Mouse (Mus musculus) kidney, postnatal 10 days (tissue): ENCODE measurements around the gene Cald1.

ENCODE experiments used
- DNase-seq: peaks from one replicate; pipeline ENCODE4 v3.0.0; 2021; ENCODE audit warnings: mixed read lengths

Cald1 gene

GRCm38 (mm10) chr6:34615419-34615818, 17.1 kb downstream of the Cald1 start:
- DNase-seq, result no peak

- DNase-seq, result no peak
Measured at GRCm38 (mm10) chr6:34619494-34619893, 21.2 kb downstream of the Cald1 start.

- DNase-seq, result no peak
Measured at GRCm38 (mm10) chr6:34620242-34620641, 21.9 kb downstream of the Cald1 start.

- no peak for DNase-seq
Measured at GRCm38 (mm10) chr6:34622865-34623264, 24.6 kb downstream of the Cald1 start.

GRCm38 (mm10) chr6:34623290-34623689, 25.0 kb downstream of the Cald1 start:
- DNase-seq, result peak; percentile 29

GRCm38 (mm10) chr6:34624536-34624935, 26.2 kb downstream of the Cald1 start:
- no peak for DNase-seq

GRCm38 (mm10) chr6:34626586-34627245, 28.4 kb downstream of the Cald1 start:
- DNase-seq, result peak; percentile 34

- DNase-seq, result no peak
Measured at GRCm38 (mm10) chr6:34628131-34628530, 29.8 kb downstream of the Cald1 start.

GRCm38 (mm10) chr6:34633776-34634175, 35.5 kb downstream of the Cald1 start:
- no peak for DNase-seq

GRCm38 (mm10) chr6:34637588-34638438, 39.5 kb downstream of the Cald1 start:
- no peak for DNase-seq

- peak; percentile 77 for DNase-seq
Measured at GRCm38 (mm10) chr6:34638667-34639066, 40.4 kb downstream of the Cald1 start.

- no peak for DNase-seq
Measured at GRCm38 (mm10) chr6:34640226-34640625, 41.9 kb downstream of the Cald1 start.

GRCm38 (mm10) chr6:34641081-34641480, 42.8 kb downstream of the Cald1 start:
- DNase-seq, result no peak

GRCm38 (mm10) chr6:34642075-34642547, 43.8 kb downstream of the Cald1 start:
- no peak for DNase-seq

GRCm38 (mm10) chr6:34648017-34648787, 49.9 kb downstream of the Cald1 start:
- no peak for DNase-seq

- no peak for DNase-seq
Measured at GRCm38 (mm10) chr6:34651298-34651697, 53.0 kb downstream of the Cald1 start.

GRCm38 (mm10) chr6:34655719-34656118, 57.4 kb downstream of the Cald1 start:
- no peak for DNase-seq

GRCm38 (mm10) chr6:34658791-34659190, 60.5 kb downstream of the Cald1 start:
- no peak for DNase-seq

- DNase-seq, result peak; percentile 74
Measured at GRCm38 (mm10) chr6:34660724-34661123, 62.4 kb downstream of the Cald1 start.

GRCm38 (mm10) chr6:34662626-34663025, 64.3 kb downstream of the Cald1 start:
- no peak for DNase-seq

GRCm38 (mm10) chr6:34664291-34664690, 66.0 kb downstream of the Cald1 start:
- no peak for DNase-seq

- no peak for DNase-seq
Measured at GRCm38 (mm10) chr6:34664749-34665148, 66.4 kb downstream of the Cald1 start.

- no peak for DNase-seq
Measured at GRCm38 (mm10) chr6:34668739-34669254, 70.5 kb downstream of the Cald1 start.
